In the genomic region with DNA sequence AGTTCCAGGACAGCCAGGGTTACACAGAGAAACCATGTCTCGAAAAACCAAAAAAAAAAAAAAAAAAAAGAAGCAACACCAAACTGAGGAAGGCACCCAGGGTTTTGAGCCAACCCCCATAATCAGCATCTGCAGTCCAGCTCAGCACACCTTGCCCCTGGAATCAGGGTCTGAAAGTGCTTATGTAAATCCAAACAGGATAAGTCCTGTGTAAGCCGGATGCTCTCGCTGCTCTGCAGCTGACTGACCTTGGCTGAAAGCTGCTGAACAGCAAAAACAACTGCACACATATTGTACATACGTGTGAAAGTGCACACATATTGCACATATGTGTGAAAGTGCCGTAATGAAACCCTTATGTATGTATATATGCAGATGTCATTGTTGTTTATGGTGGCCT, we compare ENCODE assay signal across 21 mouse cellular contexts.
"Had no signal": no experiment of that assay in that cellular context is flagged by ENCODE, and none has a peak within 500 bp of the region (broad histone marks: within the 10 kb centered on the region; RNA-seq: fewer than 3 reads in every experiment).

No protein-coding gene starts in this region.

- ATAC-seq: lung, postnatal 0 days; midbrain, embryonic 13.5 days; midbrain, embryonic 15.5 days had no signal

- H3K27me3 ChIP-seq: liver, embryonic 13.5 days; liver, embryonic 15.5 days; lung, embryonic 15.5 days; midbrain, embryonic 15.5 days; neural tube, embryonic 13.5 days; neural tube, embryonic 15.5 days had no signal

- H3K4me1 ChIP-seq: liver, embryonic 13.5 days; liver, embryonic 15.5 days; lung, embryonic 15.5 days; midbrain, embryonic 10.5 days; midbrain, embryonic 13.5 days; midbrain, embryonic 15.5 days; neural tube, embryonic 13.5 days; neural tube, embryonic 15.5 days had no signal

- DNase-seq: liver, embryonic 13.5 days; liver, postnatal 0 days; lung, adult 2 months; lung, postnatal 14 days; lung, postnatal 4 days; right cerebral cortex, adult 18-20 months; right cerebral cortex, postnatal 25 days; right cerebral cortex, postnatal 4 days; spleen, adult 18-20 months; thymus, adult 18-20 months; thymus, postnatal 14 days; thymus, postnatal 36 days had no signal

- H3K27ac ChIP-seq: liver, embryonic 13.5 days; liver, embryonic 15.5 days; lung, embryonic 15.5 days; midbrain, embryonic 10.5 days; midbrain, embryonic 13.5 days; midbrain, embryonic 15.5 days; neural tube, embryonic 13.5 days; neural tube, embryonic 15.5 days had no signal

- H3K9ac ChIP-seq: liver, embryonic 13.5 days; liver, embryonic 15.5 days; liver, postnatal 0 days; lung, embryonic 15.5 days; midbrain, embryonic 13.5 days; midbrain, embryonic 15.5 days; neural tube, embryonic 13.5 days; neural tube, embryonic 15.5 days had no signal

- H3K9me3 ChIP-seq: liver, embryonic 13.5 days; liver, embryonic 15.5 days; lung, embryonic 15.5 days; midbrain, embryonic 10.5 days; midbrain, embryonic 13.5 days; midbrain, embryonic 15.5 days; neural tube, embryonic 13.5 days; neural tube, embryonic 15.5 days had no signal

- H3K36me3 ChIP-seq: liver, embryonic 13.5 days; liver, embryonic 15.5 days; lung, embryonic 15.5 days; midbrain, embryonic 10.5 days; midbrain, embryonic 13.5 days; midbrain, embryonic 15.5 days; neural tube, embryonic 13.5 days; neural tube, embryonic 15.5 days had no signal

- H3K4me3 ChIP-seq: liver, embryonic 13.5 days; liver, embryonic 15.5 days; lung, embryonic 15.5 days; midbrain, embryonic 10.5 days; midbrain, embryonic 13.5 days; midbrain, embryonic 15.5 days; myocyte; neural tube, embryonic 13.5 days; neural tube, embryonic 15.5 days had no signal

- H3K4me2 ChIP-seq: liver, embryonic 13.5 days; liver, embryonic 15.5 days; lung, embryonic 15.5 days; midbrain, embryonic 13.5 days; midbrain, embryonic 15.5 days; neural tube, embryonic 13.5 days; neural tube, embryonic 15.5 days had no signal
